Mouse (Mus musculus): ENCODE data around the gene Hbb-bh2.
"Not testable (repeated sequence)": the region's sequence is repeated elsewhere in the genome, so short reads cannot be mapped to it uniquely, and the experiment has no call there.

Hbb-bh2 gene

DNA sequence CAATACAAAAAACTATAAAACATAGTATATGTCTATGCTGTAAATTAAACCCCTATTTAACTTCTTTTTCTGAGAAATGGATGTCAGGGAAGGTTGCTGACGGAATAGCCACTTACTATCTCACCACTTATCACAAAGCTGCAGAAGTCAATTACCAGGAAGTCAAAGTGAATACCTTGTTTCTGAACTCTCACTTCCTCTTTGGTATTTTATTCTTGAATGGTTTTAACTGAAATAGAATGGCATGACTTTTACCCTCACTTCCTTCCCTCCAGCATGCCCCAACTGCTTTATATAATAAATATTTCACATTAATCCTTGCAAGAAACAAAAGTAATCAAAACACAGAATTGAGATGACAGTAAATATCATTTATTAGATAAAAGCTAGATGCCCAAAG is 28.1 kb downstream of the Hbb-bh2 start:
- DNase-seq (ENCODE audit: low spot score in 2 of 2), result no peak

DNA sequence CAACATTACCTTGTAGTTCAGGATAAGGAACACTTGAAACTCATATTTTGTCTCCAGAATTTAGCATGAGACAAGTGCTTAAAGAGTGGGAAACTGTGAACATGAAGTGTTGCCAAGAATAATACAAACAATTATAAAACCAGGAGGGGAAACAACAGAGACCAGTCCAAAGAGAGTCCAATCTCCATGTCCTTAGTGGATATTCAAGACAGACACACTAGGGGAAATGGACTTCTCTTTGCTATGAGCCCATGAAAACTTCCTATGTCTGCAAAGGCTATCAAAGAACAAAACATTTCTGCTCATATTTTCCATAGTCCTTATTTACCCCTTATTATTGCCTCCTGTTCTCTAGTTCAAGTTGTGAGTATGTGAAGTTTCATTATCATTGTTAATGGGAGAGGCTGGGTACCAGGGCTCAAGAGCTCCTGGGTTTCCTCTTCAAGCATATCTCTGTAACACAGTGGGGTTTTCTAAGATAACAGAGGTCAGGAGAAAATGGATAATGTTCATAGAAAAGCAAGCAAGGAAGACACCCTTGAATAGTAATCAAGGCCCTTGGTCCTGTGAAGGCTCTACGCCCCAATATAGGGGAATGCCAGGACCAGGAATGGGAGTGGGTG is 29.0 kb downstream of the Hbb-bh2 start:
- DNase-seq (ENCODE audit: low spot score in 2 of 2), result no peak

GRCm38 (mm10) chr7:103810746-103811145 is 29.6 kb downstream of the Hbb-bh2 start:
- DNase-seq (ENCODE audit: low spot score in 2 of 2), result no peak

- DNase-seq (ENCODE audit: low spot score in 2 of 2), result no peak
Measured at GRCm38 (mm10) chr7:103810296-103810695, 30.0 kb downstream of the Hbb-bh2 start.

DNA sequence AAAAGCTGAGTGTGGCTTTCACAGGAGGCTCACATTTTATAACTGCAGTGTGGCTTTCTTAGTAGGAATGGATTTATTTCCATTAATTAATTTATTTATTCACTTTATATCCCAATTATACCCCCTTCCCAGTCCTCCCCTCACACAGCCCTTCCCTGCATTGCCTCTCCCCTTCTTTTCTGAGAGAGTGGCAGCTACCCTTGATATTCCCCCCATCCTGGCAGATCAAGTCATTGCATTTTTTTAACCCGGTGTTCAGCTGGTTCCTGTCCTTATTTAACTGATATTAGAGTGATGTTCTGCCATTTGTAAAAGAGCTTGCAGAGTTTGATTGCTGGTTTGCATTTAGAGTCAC is 30.5 kb downstream of the Hbb-bh2 start:
- DNase-seq (ENCODE audit: low spot score in 2 of 2), result no peak

- no peak for DNase-seq (ENCODE audit: low spot score in 2 of 2)
Measured at GRCm38 (mm10) chr7:103808971-103809800, 31.1 kb downstream of the Hbb-bh2 start.

GRCm38 (mm10) chr7:103808120-103808519 is 32.2 kb downstream of the Hbb-bh2 start:
- DNase-seq (ENCODE audit: low spot score in 2 of 2), result not testable (repeated sequence)

- peak; percentile 6 to 10 for DNase-seq (ENCODE audit: low spot score in 2 of 2)
Measured at GRCm38 (mm10) chr7:103806856-103807255, 33.5 kb downstream of the Hbb-bh2 start.

- no peak for DNase-seq (ENCODE audit: low spot score in 2 of 2)
Measured at GRCm38 (mm10) chr7:103792669-103793388, 47.5 kb downstream of the Hbb-bh2 start.

DNA sequence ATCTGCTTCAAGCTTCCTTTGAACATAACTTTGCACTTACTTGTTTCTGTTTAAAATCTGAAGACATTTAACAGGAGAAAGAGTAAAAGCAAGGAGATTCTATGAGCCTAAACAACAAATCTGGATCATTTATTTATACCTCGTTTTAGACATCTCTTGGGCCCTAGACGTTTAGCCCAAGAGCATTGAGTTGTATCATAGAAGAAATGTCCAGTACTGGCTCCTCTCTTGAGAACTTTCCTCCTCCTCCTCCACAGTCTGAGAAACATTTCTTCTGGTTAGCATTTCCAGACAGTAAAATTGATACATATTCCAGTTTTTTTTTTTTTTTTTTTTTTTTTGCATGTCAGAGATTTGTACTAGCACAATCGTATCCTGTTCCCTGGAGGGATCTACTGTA is 48.6 kb downstream of the Hbb-bh2 start, which contains the start of gene Olfr67:
TSS of gene Olfr67 (minus strand) at position 101 of the 400 bp plus-strand sequence.
- DNase-seq (ENCODE audit: low spot score in 2 of 2), result no peak

Measured in frontal cortex, postnatal 36 days (tissue).